Mouse (Mus musculus) heart, embryonic 11.5 days (tissue): ENCODE measurements around the gene Hepacam2. TPM values are rescaled to one million over a fixed set of nuclear protein-coding genes. Genes with fewer than 3 reads are reported as not detected.

Experiments used
- polyA plus RNA-seq: library from polyadenylated mRNA; unstranded; fragments of >200 nt; fragmentation: Nextera tagmentation; extraction: Ambion mirVana; gene quantifications from 2 replicates; pipeline ENCODE4 v1.2.1, GENCODE M21; 2014

Hepacam2 gene
- polyA plus RNA-seq, 1 experiment from 2014 or later, result 0.09 TPM

Other genes with a start within 250 kb of the Hepacam2 start
- gene Samd9l, start 98.7 kb downstream of the Hepacam2 start, polyA plus RNA-seq, result 0.54 and 0.65 TPM in 2 replicates
- 21.2 and 25.1 TPM in 2 replicates for gene Vps50, start 84 bp upstream of the Hepacam2 start, polyA plus RNA-seq